Mouse (Mus musculus): ENCODE results near the gene Atg101.

DNA sequence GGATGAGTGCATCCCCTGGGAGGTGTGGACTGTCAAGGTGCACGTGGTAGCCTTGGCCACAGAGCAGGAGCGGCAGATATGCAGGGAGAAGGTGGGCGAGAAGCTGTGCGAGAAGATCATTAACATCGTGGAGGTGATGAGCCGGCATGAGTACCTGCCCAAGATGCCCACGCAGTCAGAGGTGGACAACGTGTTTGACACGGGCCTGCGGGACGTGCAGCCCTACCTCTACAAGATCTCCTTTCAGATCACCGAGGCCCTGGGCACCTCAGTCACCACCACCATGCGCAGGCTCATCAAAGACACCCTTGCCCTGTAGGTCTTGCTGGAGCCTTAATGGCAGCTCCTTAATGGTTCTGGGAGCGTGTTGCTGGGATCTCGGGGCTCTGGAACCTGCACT is 6.3 kb downstream of the Atg101 start:
- TF ChIP-seq CTCF (IDR thresholded peaks at IDR 0.05; ENCODE audit: low read depth): no peak
- no peak for TF ChIP-seq EP300 (optimal IDR thresholded peaks at IDR 0.05)
